Mouse (Mus musculus) embryonic facial prominence, embryonic 12.5 days (tissue): ENCODE results near the gene Aqr. TPM values are rescaled to one million over a fixed set of nuclear protein-coding genes. Genes with fewer than 3 reads are reported as not detected.
"Not testable (repeated sequence)": the region's sequence is repeated elsewhere in the genome, so short reads cannot be mapped to it uniquely, and the experiment has no call there.

Experiments used
- ATAC-seq: fragments of 200-750 bp; cut with Nextera tagmentation; 2 replicates; pipeline ENCODE4 v1.8.0; 2017; ENCODE audit not compliant: insufficient number of reproducible peaks, insufficient read depth, low FRiP score, low TSS enrichment
- H3K27ac ChIP-seq: fragments of 300-500 bp; sonication (generic); 2 replicates; pipeline ENCODE4 v1.5.1; 2016; ENCODE audit warnings: mild to moderate bottlenecking
- H3K27me3 ChIP-seq: fragments of 300-500 bp; sonication (generic); 2 replicates; pipeline ENCODE4 v1.6.1; 2016; ENCODE audit warnings: mild to moderate bottlenecking, moderate library complexity
- H3K36me3 ChIP-seq: fragments of 300-500 bp; sonication (generic); 2 replicates; pipeline ENCODE4 v1.6.1; 2016; ENCODE audit warnings: mild to moderate bottlenecking
- H3K4me1 ChIP-seq: fragments of 300-500 bp; sonication (generic); 2 replicates; pipeline ENCODE4 v1.6.1; 2016
- H3K4me2 ChIP-seq: fragments of 300-500 bp; sonication (generic); replicated peaks from 2 replicates; pipeline ENCODE4 v1.6.1; 2016; ENCODE audit warnings: mild to moderate bottlenecking, moderate library complexity
- H3K4me3 ChIP-seq: fragments of 300-500 bp; sonication (generic); 2 replicates; pipeline ENCODE4 v1.5.1; 2016; ENCODE audit warnings: mild to moderate bottlenecking
- H3K9ac ChIP-seq: fragments of 300-500 bp; sonication (generic); 2 replicates; pipeline ENCODE4 v1.6.1; 2016; ENCODE audit warnings: mild to moderate bottlenecking, moderate library complexity
- H3K9me3 ChIP-seq: fragments of 300-500 bp; sonication (generic); 2 replicates; pipeline ENCODE4 v1.6.1; 2016; ENCODE audit warnings: mild to moderate bottlenecking, moderate library complexity
- WGBS: fragments of 180-500 bp; shearing (Covaris S2); methylation state at CpG from one replicate; pipeline ENCODE4 v1.1.7; 2016; 5-methylcytosine and 5-hydroxymethylcytosine counted together
- polyA plus RNA-seq: library from polyadenylated mRNA; unstranded; fragments of >200 nt; fragmentation: Nextera tagmentation; extraction: Ambion mirVana; gene quantifications from 2 replicates; pipeline ENCODE4 v1.2.1, GENCODE M21; 2016

Aqr gene
- polyA plus RNA-seq: 51.3 and 56.8 TPM in 2 replicates

- not testable (repeated sequence) for H3K9me3 ChIP-seq, H3K4me3 ChIP-seq, H3K36me3 ChIP-seq, H3K27ac ChIP-seq, H3K9ac ChIP-seq, H3K27me3 ChIP-seq, ATAC-seq, H3K4me1 ChIP-seq, H3K4me2 ChIP-seq
- WGBS: 89% methylated on average over 1 of the region's 6 CpGs
Observed at GRCm38 (mm10) chr2:114186924-114187323, at the start of gene Aqr. TSS of gene Aqr (minus strand) at chr2:114187024.

- H3K36me3 ChIP-seq: no peaks in the 10 kb centered on the region
- no peaks in the 10 kb centered on the region for H3K9me3 ChIP-seq
- no peak overlapping the region for H3K27ac ChIP-seq
- no peaks in the 10 kb centered on the region for H3K4me1 ChIP-seq
- H3K9ac ChIP-seq: no peak overlapping the region
- no peak for ATAC-seq
- no peaks in the 10 kb centered on the region for H3K27me3 ChIP-seq
- 76% methylated on average over 1 of the region's 1 CpGs for WGBS
- no peak overlapping the region for H3K4me3 ChIP-seq
- no peak overlapping the region for H3K4me2 ChIP-seq
Observed at GRCm38 (mm10) chr2:114236566-114236965, 49.7 kb upstream of the Aqr start.

GRCm38 (mm10) chr2:114235584-114235983 is 48.8 kb upstream of the Aqr start:
- Histone ChIP-seq H3K4me3 (no peak overlapping the region), H3K27me3 (no peaks in the 10 kb centered on the region), H3K4me2 (no peak overlapping the region), H3K9me3 (no peaks in the 10 kb centered on the region), H3K36me3 (no peaks in the 10 kb centered on the region), H3K27ac (no peak overlapping the region), H3K4me1 (no peaks in the 10 kb centered on the region), H3K9ac (no peak overlapping the region)
- no peak for ATAC-seq
- 80% methylated on average over 3 of the region's 3 CpGs for WGBS

GRCm38 (mm10) chr2:114231248-114231647 is 44.4 kb upstream of the Aqr start:
- Histone ChIP-seq H3K4me2 (no peak overlapping the region), H3K9ac (no peak overlapping the region), H3K4me3 (no peak overlapping the region), H3K9me3 (no peaks in the 10 kb centered on the region), H3K27ac (no peak overlapping the region), H3K4me1 (no peaks in the 10 kb centered on the region), H3K27me3 (no peaks in the 10 kb centered on the region), H3K36me3 (no peaks in the 10 kb centered on the region)
- WGBS: 73% methylated on average over 2 of the region's 2 CpGs
- no peak for ATAC-seq

GRCm38 (mm10) chr2:114228672-114229071 is 41.8 kb upstream of the Aqr start:
- Histone ChIP-seq H3K9ac (no peak overlapping the region), H3K27me3 (no peaks in the 10 kb centered on the region), H3K27ac (no peak overlapping the region), H3K36me3 (no peaks in the 10 kb centered on the region), H3K9me3 (no peaks in the 10 kb centered on the region), H3K4me1 (no peaks in the 10 kb centered on the region), H3K4me2 (no peak overlapping the region), H3K4me3 (no peak overlapping the region)
- 86% methylated on average over 2 of the region's 2 CpGs for WGBS
- no peak for ATAC-seq

- 71% methylated on average over 6 of the region's 6 CpGs for WGBS
- Histone ChIP-seq H3K36me3 (no peaks in the 10 kb centered on the region), H3K27ac (no peak overlapping the region), H3K27me3 (no peaks in the 10 kb centered on the region), H3K9ac (no peak overlapping the region), H3K4me1 (peaks cover 4% of the 10 kb centered on the region; the same call in 1 of the 2 replicates), H3K9me3 (no peaks in the 10 kb centered on the region), H3K4me2 (no peak overlapping the region), H3K4me3 (no peak overlapping the region)
- no peak for ATAC-seq
Observed at GRCm38 (mm10) chr2:114205036-114205435, 18.2 kb upstream of the Aqr start.

- Histone ChIP-seq H3K9me3 (no peaks in the 10 kb centered on the region), H3K9ac (0 out of 2 replicates have a peak overlapping the region, but pooled peaks have one; percentile 91), H3K27me3 (no peaks in the 10 kb centered on the region), H3K4me3 (peak overlapping the region; percentile 76), H3K4me1 (peaks cover 9% of the 10 kb centered on the region; the same call in 1 of the 2 replicates), H3K36me3 (peaks cover 6% of the 10 kb centered on the region; the same call in 1 of the 2 replicates), H3K4me2 (peak overlapping the region; percentile 65), H3K27ac (no peak overlapping the region)
- 39% methylated on average over 4 of the region's 4 CpGs for WGBS
- no peak for ATAC-seq
Observed at GRCm38 (mm10) chr2:114201574-114201973, 14.8 kb upstream of the Aqr start.

GRCm38 (mm10) chr2:114200932-114201559 is 14.2 kb upstream of the Aqr start, which contains the start of gene Zfp770:
TSS of gene Zfp770 (minus strand) at chr2:114201469.
- WGBS: under 1% methylated on average over 36 of the region's 36 CpGs
- H3K27ac ChIP-seq: peak within 1 kb of the TSS; percentile 63; the same call in 1 of the 2 replicates
- peak; percentile 89 for ATAC-seq
- no peaks in the 10 kb centered on the region for H3K27me3 ChIP-seq
- H3K4me3 ChIP-seq: peak within 1 kb of the TSS; percentile 76
- peaks cover 9% of the 10 kb centered on the region; the same call in 1 of the 2 replicates for H3K4me1 ChIP-seq
- H3K4me2 ChIP-seq: peak within 1 kb of the TSS; percentile 65
- H3K36me3 ChIP-seq: peaks cover 12% of the 10 kb centered on the region
- H3K9me3 ChIP-seq: no peaks in the 10 kb centered on the region
- peak within 1 kb of the TSS; percentile 91 for H3K9ac ChIP-seq

- H3K4me2 ChIP-seq: no peak overlapping the region
- H3K36me3 ChIP-seq: peaks cover 26% of the 10 kb centered on the region
- H3K4me3 ChIP-seq: no peak overlapping the region
- no peaks in the 10 kb centered on the region for H3K9me3 ChIP-seq
- H3K4me1 ChIP-seq: peaks cover 9% of the 10 kb centered on the region; the same call in 1 of the 2 replicates
- H3K27ac ChIP-seq: no peak overlapping the region
- ATAC-seq: no peak
- WGBS: 91% methylated on average over 5 of the region's 5 CpGs
- no peaks in the 10 kb centered on the region for H3K27me3 ChIP-seq
- H3K9ac ChIP-seq: no peak overlapping the region
Observed at GRCm38 (mm10) chr2:114196421-114196820, 9.6 kb upstream of the Aqr start.

GRCm38 (mm10) chr2:114177802-114178733 is 8.8 kb downstream of the Aqr start:
- H3K4me3 ChIP-seq: no peak overlapping the region
- no peaks in the 10 kb centered on the region for H3K36me3 ChIP-seq
- no peak for ATAC-seq
- H3K9me3 ChIP-seq: no peaks in the 10 kb centered on the region
- H3K9ac ChIP-seq: no peak overlapping the region
- no peaks in the 10 kb centered on the region for H3K27me3 ChIP-seq
- no peak overlapping the region for H3K4me2 ChIP-seq
- WGBS: 45% methylated on average over 4 of the region's 4 CpGs
- H3K27ac ChIP-seq: no peak overlapping the region
- H3K4me1 ChIP-seq: peaks cover 7% of the 10 kb centered on the region

- Histone ChIP-seq H3K4me3 (peak overlapping the region; percentile 83), H3K9ac (peak overlapping the region; percentile 81), H3K27ac (no peak overlapping the region), H3K4me1 (peaks cover 7% of the 10 kb centered on the region), H3K36me3 (peaks cover 20% of the 10 kb centered on the region), H3K4me2 (peak overlapping the region; percentile 90), H3K9me3 (no peaks in the 10 kb centered on the region), H3K27me3 (no peaks in the 10 kb centered on the region)
- ATAC-seq: peak; percentile 77; the same call in 1 of the 2 replicates
- under 1% methylated on average over 44 of the region's 44 CpGs for whole genome bisulfite sequencing
Observed at GRCm38 (mm10) chr2:114174651-114175484, 12.0 kb downstream of the Aqr start.
